Mouse (Mus musculus) sigmoid colon, adult 10 weeks (tissue): ENCODE data around the gene Ndst4. TPM values are rescaled to one million over a fixed set of nuclear protein-coding genes. Genes with fewer than 3 reads are reported as not detected.

ENCODE experiments used
- polyA plus RNA-seq: library from polyadenylated mRNA; stranded (reverse); fragments of 350-450 nt; fragmentation: Illumina TruSeq; extraction: RNeasy Lipid Tissue Mini Kit (QIAGEN cat#74804); gene quantifications from one replicate; pipeline ENCODE4 v1.2.3, GENCODE M21; 2014; ENCODE audit warnings: low read depth, low replicate concordance

The Ndst4 gene
- 2.4 TPM for polyA plus RNA-seq

GRCm38 (mm10) chr3:125403601-125404396 is at the start of gene Ndst4:
Gene Ndst4 (plus strand): TSS chr3:125404076.

